Mouse (Mus musculus) megakaryocyte, embryonic 14.5 days (primary cell): ENCODE results near the gene Spns3.

Source experiments
- FLI1 ChIP-seq: IDR thresholded peaks from 2 replicates; pipeline ENCODE4 v1.6.1; 2012; ENCODE audit warnings: low read length, inconsistent platforms, mixed read lengths
- GATA1 ChIP-seq: IDR thresholded peaks from 3 replicates; pipeline ENCODE4 v1.6.1; 2012; ENCODE audit warnings: mixed read lengths, low read length, inconsistent platforms, borderline replicate concordance

- TF ChIP-seq GATA1 = no peak
- TF ChIP-seq FLI1 = no peak
These were observed 7.8 kb upstream of the Spns3 start for GRCm38 (mm10) chr11:72558155-72558554.
